Mouse (Mus musculus): ENCODE measurements around the gene Tmem117. TPM values are rescaled to one million over a fixed set of nuclear protein-coding genes. Genes with fewer than 3 reads are reported as not detected.

Gene Tmem117
- polyA plus RNA-seq, 1 experiment from 2014 or later, result 7.7 TPM

GRCm38 (mm10) chr15:94802820-94803219, 173.8 kb downstream of the Tmem117 start:
- H3K27me3 ChIP-seq, result no peaks in the 10 kb centered on the region
- ATAC-seq (no peak), DNase-seq (ENCODE audit: low read depth, low spot score) (no peak)
- ChIA-PET CTCF (no interaction called here), POLR2A (no interaction called here)
- no peak for TF ChIP-seq CTCF (IDR thresholded peaks at IDR 0.05)
- in situ Hi-C loops (cut with MboI; ENCODE audit: low pct_unique_long_range_greater_than_20kb), result no loop called here

GRCm38 (mm10) chr15:94803624-94804342, 174.8 kb downstream of the Tmem117 start:
- ChIA-PET POLR2A (no interaction called here), CTCF (no interaction called here)
- in situ Hi-C loops (cut with MboI; ENCODE audit: low pct_unique_long_range_greater_than_20kb), result no loop called here
- H3K27me3 ChIP-seq, result no peaks in the 10 kb centered on the region
- ATAC-seq, result no peak
- no peak for TF ChIP-seq CTCF (IDR thresholded peaks at IDR 0.05)
- no peak for DNase-seq (ENCODE audit: low read depth, low spot score)

GRCm38 (mm10) chr15:94806005-94806404, 177.0 kb downstream of the Tmem117 start:
- ChIA-PET POLR2A (no interaction called here), CTCF (no interaction called here)
- in situ Hi-C loops (cut with MboI; ENCODE audit: low pct_unique_long_range_greater_than_20kb), result no loop called here
- no peak for TF ChIP-seq CTCF (IDR thresholded peaks at IDR 0.05)
- H3K27me3 ChIP-seq, result no peaks in the 10 kb centered on the region
- no peak for ATAC-seq
- DNase-seq (ENCODE audit: low read depth, low spot score), result no peak

GRCm38 (mm10) chr15:94811550-94811949, 182.5 kb downstream of the Tmem117 start:
- no peak for TF ChIP-seq CTCF (IDR thresholded peaks at IDR 0.05)
- no peaks in the 10 kb centered on the region for H3K27me3 ChIP-seq
- no peak for DNase-seq (ENCODE audit: low read depth, low spot score)
- CTCF ChIA-PET, result interaction anchor here (1.3 kb wide), 1 partner anchor 12 kb away, joined by 3 read pairs; no protein-coding TSS in a partner anchor
- ATAC-seq, result no peak
- in situ Hi-C loops (cut with MboI; ENCODE audit: low pct_unique_long_range_greater_than_20kb), result no loop called here
- POLR2A ChIA-PET, result interaction anchor here (0.9 kb wide), 1 partner anchor 14 kb away, joined by 3 read pairs; no protein-coding TSS in a partner anchor

- POLR2A ChIA-PET, result no interaction called here
- CTCF ChIA-PET, result no interaction called here
- no peak for ATAC-seq
These were observed 185.4 kb downstream of the Tmem117 start for GRCm38 (mm10) chr15:94814213-94815100.

GRCm38 (mm10) chr15:94835634-94836033, 206.6 kb downstream of the Tmem117 start:
- ChIA-PET POLR2A (no interaction called here), CTCF (no interaction called here)
- ATAC-seq (no peak), DNase-seq (ENCODE audit: low read depth, low spot score) (no peak)
- in situ Hi-C loops (cut with MboI; ENCODE audit: low pct_unique_long_range_greater_than_20kb), result no loop called here
- H3K27me3 ChIP-seq, result no peaks in the 10 kb centered on the region
- no peak for TF ChIP-seq CTCF (IDR thresholded peaks at IDR 0.05)

More at GRCm38 (mm10) chr15:94814213-94815100, 185.4 kb downstream of the Tmem117 start:
- in situ Hi-C loops (cut with MboI; ENCODE audit: low pct_unique_long_range_greater_than_20kb), result no loop called here
- no peaks in the 10 kb centered on the region for H3K27me3 ChIP-seq
- no peak for DNase-seq (ENCODE audit: low read depth, low spot score)
- no peak for TF ChIP-seq CTCF (IDR thresholded peaks at IDR 0.05)

- ATAC-seq, result no peak
- in situ Hi-C loops (cut with MboI; ENCODE audit: low pct_unique_long_range_greater_than_20kb), result no loop called here
- ChIA-PET CTCF (no interaction called here), POLR2A (no interaction called here)
- H3K27me3 ChIP-seq, result no peaks in the 10 kb centered on the region
- no peak for DNase-seq (ENCODE audit: low read depth, low spot score)
- TF ChIP-seq CTCF (IDR thresholded peaks at IDR 0.05), result no peak
These were observed 209.6 kb downstream of the Tmem117 start for GRCm38 (mm10) chr15:94838646-94839045.

- ChIA-PET CTCF (no interaction called here), POLR2A (no interaction called here)
- peak; percentile 12 for TF ChIP-seq CTCF (IDR thresholded peaks at IDR 0.05)
- no peak for ATAC-seq
- in situ Hi-C loops (cut with MboI; ENCODE audit: low pct_unique_long_range_greater_than_20kb), result no loop called here
- no peak for DNase-seq (ENCODE audit: low read depth, low spot score)
- no peaks in the 10 kb centered on the region for H3K27me3 ChIP-seq
These were observed 218.5 kb downstream of the Tmem117 start for GRCm38 (mm10) chr15:94847501-94847900.

GRCm38 (mm10) chr15:94859641-94860040, 230.6 kb downstream of the Tmem117 start:
- ChIA-PET POLR2A (no interaction called here), CTCF (no interaction called here)
- in situ Hi-C loops (cut with MboI; ENCODE audit: low pct_unique_long_range_greater_than_20kb), result no loop called here
- TF ChIP-seq CTCF (IDR thresholded peaks at IDR 0.05), result no peak
- DNase-seq (ENCODE audit: low read depth, low spot score) (no peak), ATAC-seq (no peak)
- H3K27me3 ChIP-seq, result no peaks in the 10 kb centered on the region

GRCm38 (mm10) chr15:94861173-94861572, 232.1 kb downstream of the Tmem117 start:
- DNase-seq (ENCODE audit: low read depth, low spot score), result no peak
- ChIA-PET CTCF (no interaction called here), POLR2A (no interaction called here)
- ATAC-seq, result no peak
- in situ Hi-C loops (cut with MboI; ENCODE audit: low pct_unique_long_range_greater_than_20kb), result no loop called here
- H3K27me3 ChIP-seq, result no peaks in the 10 kb centered on the region
- TF ChIP-seq CTCF (IDR thresholded peaks at IDR 0.05), result no peak

- H3K27me3 ChIP-seq, result no peaks in the 10 kb centered on the region
- ATAC-seq, result no peak
- no peak for TF ChIP-seq CTCF (IDR thresholded peaks at IDR 0.05)
- POLR2A ChIA-PET, result no interaction called here
- CTCF ChIA-PET, result no interaction called here
- in situ Hi-C loops (cut with MboI; ENCODE audit: low pct_unique_long_range_greater_than_20kb), result no loop called here
- no peak for DNase-seq (ENCODE audit: low read depth, low spot score)
These were observed 235.1 kb downstream of the Tmem117 start for GRCm38 (mm10) chr15:94864134-94864533.
